Mouse (Mus musculus): ENCODE data around the gene F12. TPM values are rescaled to one million over a fixed set of nuclear protein-coding genes. Genes with fewer than 3 reads are reported as not detected.

The F12 gene
- polyA plus RNA-seq (2012) = 0.09 and 0.25 TPM in 2 replicates

DNA sequence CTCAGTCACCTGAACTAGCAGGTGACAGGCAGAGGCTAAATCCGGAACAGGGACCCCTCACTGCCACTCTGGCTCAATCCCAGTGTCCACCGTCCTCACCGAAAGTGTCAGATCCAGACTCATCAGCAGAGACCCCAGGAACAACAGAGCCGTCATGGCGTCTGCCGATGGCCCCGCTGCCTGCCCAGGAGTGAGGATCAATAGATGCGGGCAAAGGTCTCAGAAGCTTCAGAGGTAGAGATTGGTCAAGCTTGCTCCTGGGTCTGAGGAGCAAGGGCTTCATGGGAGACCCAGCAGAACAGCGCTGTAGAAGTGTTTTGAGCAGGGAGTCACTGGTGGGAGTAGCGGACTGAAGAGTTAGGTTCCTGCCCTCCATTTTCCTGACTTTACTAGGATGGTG, at the start of gene F12:
Gene F12, minus strand, starts transcription at position 181 of the 400 bp plus-strand sequence.
- no peaks in the 10 kb centered on the region; the same call in 1 of the 2 replicates for H3K36me3 ChIP-seq (ENCODE audit: control insufficient read depth)
- H3K4me1 ChIP-seq (ENCODE audit: control insufficient read depth) = no peaks in the 10 kb centered on the region
- no peaks in the 10 kb centered on the region for H3K9me3 ChIP-seq (ENCODE audit: control insufficient read depth, low read length)
- peaks cover 16% of the 10 kb centered on the region for H3K27me3 ChIP-seq (ENCODE audit: control insufficient read depth)
- no peak for TF ChIP-seq GATA1 (IDR thresholded peaks at IDR 0.05; ENCODE audit: low read length)
- no peak for TF ChIP-seq TAL1 (IDR thresholded peaks at IDR 0.05; ENCODE audit: low read length)
- peak within 1 kb of the TSS; percentile 26 for H3K4me3 ChIP-seq (replicated peaks)

DNA sequence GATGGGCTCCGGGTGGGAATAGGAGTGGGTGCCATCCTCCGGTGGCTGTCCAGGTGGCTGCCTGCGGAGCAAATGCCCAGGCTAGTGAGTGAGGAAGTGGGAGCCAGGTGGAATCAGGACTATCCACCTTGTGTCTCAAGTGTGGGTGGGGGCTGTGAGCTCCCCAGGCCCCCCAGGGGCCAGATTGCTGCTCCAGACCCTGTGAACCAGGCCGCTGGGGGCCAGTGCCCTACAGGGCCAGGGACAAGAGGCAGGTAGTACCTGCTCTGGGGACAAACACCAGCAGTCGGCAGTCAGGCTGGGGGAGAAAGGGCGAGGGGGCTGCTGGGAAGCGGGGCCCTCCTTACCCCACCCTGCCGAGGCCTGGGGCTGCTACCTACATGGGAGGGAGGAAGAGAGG, 49.7 kb upstream of the F12 start:
- TF ChIP-seq TAL1 (IDR thresholded peaks at IDR 0.05; ENCODE audit: low read length) = no peak
- peaks cover 55% of the 10 kb centered on the region for H3K27me3 ChIP-seq (ENCODE audit: control insufficient read depth)
- peaks cover 18% of the 10 kb centered on the region for H3K4me1 ChIP-seq (ENCODE audit: control insufficient read depth)
- peaks cover 10% of the 10 kb centered on the region; the same call in 1 of the 2 replicates for H3K9me3 ChIP-seq (ENCODE audit: control insufficient read depth, low read length)
- no peaks in the 10 kb centered on the region; the same call in 1 of the 2 replicates for H3K36me3 ChIP-seq (ENCODE audit: control insufficient read depth)
- no peak overlapping the region for H3K4me3 ChIP-seq (replicated peaks)

DNA sequence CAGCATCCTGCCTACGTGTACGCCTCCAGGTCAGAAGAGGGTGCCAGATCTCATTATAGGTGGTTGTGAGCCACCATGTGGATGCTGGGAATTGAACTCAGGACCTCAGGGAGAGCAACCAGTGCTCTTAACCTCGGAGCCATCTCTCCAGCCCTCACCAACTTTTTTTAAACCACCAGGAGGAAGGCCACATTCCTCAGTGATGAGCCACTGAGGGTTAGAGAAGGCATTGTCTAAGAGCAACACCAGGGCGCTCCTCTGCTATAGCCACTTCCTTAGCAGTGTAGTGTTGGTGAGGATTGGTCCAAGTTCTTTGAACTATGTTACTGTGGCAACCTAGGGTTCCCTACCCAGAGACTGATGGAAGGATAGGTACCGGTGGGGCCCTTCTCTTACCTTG, 49.2 kb upstream of the F12 start:
- no peaks in the 10 kb centered on the region; the same call in 1 of the 2 replicates for H3K36me3 ChIP-seq (ENCODE audit: control insufficient read depth)
- H3K9me3 ChIP-seq (ENCODE audit: control insufficient read depth, low read length) = peaks cover 10% of the 10 kb centered on the region; the same call in 1 of the 2 replicates
- no peak for TF ChIP-seq GATA1 (IDR thresholded peaks at IDR 0.05; ENCODE audit: low read length)
- TF ChIP-seq TAL1 (IDR thresholded peaks at IDR 0.05; ENCODE audit: low read length) = no peak
- peaks cover 22% of the 10 kb centered on the region for H3K4me1 ChIP-seq (ENCODE audit: control insufficient read depth)
- H3K27me3 ChIP-seq (ENCODE audit: control insufficient read depth) = peaks cover 60% of the 10 kb centered on the region
- H3K4me3 ChIP-seq (replicated peaks) = no peak overlapping the region

DNA sequence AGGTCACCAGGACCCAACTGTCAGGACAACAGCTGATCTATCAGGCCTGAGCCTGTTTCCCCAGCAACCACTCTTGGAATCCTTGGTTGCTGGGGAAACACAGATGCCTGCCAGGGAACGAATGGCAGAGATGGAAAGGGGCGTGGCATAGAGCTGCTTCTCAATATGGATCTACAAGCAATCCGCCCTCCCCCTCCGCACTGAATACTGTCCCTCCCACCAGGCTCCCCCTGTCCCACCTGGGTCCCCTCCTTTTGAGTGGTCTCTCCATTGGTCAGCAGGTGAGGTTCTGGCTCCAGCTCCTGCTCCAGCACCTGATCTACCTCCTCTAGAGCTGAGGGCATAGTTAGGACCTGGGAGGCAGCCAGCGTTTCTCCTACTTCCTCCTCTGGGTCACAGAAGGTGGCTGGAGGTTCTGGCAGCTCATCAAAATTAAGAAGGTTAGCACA, 48.1 kb upstream of the F12 start:
- no peak for TF ChIP-seq GATA1 (IDR thresholded peaks at IDR 0.05; ENCODE audit: low read length)
- no peak for TF ChIP-seq TAL1 (IDR thresholded peaks at IDR 0.05; ENCODE audit: low read length)
- peaks cover 72% of the 10 kb centered on the region for H3K27me3 ChIP-seq (ENCODE audit: control insufficient read depth)
- peaks cover 10% of the 10 kb centered on the region; the same call in 1 of the 2 replicates for H3K9me3 ChIP-seq (ENCODE audit: control insufficient read depth, low read length)
- no peaks in the 10 kb centered on the region; the same call in 1 of the 2 replicates for H3K36me3 ChIP-seq (ENCODE audit: control insufficient read depth)
- H3K4me1 ChIP-seq (ENCODE audit: control insufficient read depth) = peaks cover 22% of the 10 kb centered on the region
- H3K4me3 ChIP-seq (replicated peaks) = no peak overlapping the region

DNA sequence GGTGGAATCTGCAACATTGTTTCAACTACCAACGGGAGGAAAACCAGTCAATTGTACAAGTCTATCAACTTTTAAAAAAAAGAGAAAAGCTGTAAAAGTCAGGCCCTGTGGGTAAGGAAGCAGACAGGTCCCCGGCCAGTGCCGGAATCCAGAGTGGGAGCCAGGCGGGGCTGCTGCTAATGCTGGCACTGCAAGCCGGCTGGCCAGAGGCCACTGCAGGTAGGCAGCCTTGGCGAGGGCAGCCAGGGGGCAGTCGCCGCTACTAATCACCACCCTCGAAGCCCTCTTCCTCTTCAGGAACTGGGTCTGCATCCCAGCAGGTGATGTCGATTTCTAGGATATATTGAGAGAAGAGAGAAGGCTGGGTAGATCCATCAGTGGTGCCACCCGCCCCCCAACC, 47.4 kb upstream of the F12 start:
- H3K27me3 ChIP-seq (ENCODE audit: control insufficient read depth) = peaks cover 77% of the 10 kb centered on the region
- peaks cover 10% of the 10 kb centered on the region; the same call in 1 of the 2 replicates for H3K9me3 ChIP-seq (ENCODE audit: control insufficient read depth, low read length)
- no peak for TF ChIP-seq GATA1 (IDR thresholded peaks at IDR 0.05; ENCODE audit: low read length)
- H3K4me1 ChIP-seq (ENCODE audit: control insufficient read depth) = peaks cover 22% of the 10 kb centered on the region
- H3K4me3 ChIP-seq (replicated peaks) = no peak overlapping the region
- H3K36me3 ChIP-seq (ENCODE audit: control insufficient read depth) = no peaks in the 10 kb centered on the region; the same call in 1 of the 2 replicates

DNA sequence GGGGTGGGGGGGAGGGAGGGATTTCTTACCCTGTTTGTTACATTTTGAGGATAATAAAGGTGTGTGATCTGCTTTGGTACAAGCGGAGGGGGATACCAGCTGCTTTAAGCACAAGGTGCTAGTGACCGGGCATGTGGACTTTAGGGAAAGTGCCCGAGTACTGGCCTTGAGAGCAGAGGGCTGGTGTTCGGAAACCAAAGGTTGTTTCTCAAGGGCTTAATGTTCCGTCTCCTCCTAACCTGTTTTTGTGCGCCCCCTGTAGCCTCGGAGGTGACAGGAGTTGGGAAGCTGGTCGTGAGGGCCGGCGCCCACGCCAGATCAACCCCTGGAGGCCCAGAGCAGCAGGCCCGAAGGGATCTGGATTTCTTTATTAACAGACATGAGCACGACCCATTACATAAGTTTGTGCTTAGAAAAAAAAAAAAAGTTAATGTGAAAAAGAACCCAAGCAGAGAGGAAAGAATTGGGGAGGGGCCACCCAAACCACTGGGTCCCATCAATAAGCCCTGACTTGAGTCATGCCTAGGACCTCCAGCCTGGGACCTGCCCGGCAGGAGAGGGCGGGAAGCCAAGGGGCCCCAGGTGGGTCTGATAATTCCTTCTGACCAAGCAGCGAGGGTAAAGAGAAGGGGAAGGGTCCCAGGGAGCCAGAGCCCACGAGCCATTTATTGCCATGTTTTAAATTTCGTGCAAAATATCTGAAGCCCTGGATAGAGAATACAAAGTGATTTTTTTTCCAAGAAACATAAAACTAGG, 46.7 kb upstream of the F12 start:
- TF ChIP-seq GATA1 (IDR thresholded peaks at IDR 0.05; ENCODE audit: low read length) = no peak
- TF ChIP-seq TAL1 (IDR thresholded peaks at IDR 0.05; ENCODE audit: low read length) = no peak
- H3K4me1 ChIP-seq (ENCODE audit: control insufficient read depth) = peaks cover 22% of the 10 kb centered on the region
- peaks cover 10% of the 10 kb centered on the region; the same call in 1 of the 2 replicates for H3K9me3 ChIP-seq (ENCODE audit: control insufficient read depth, low read length)
- H3K36me3 ChIP-seq (ENCODE audit: control insufficient read depth) = no peaks in the 10 kb centered on the region; the same call in 1 of the 2 replicates
- no peak overlapping the region for H3K4me3 ChIP-seq (replicated peaks)
- peaks cover 81% of the 10 kb centered on the region for H3K27me3 ChIP-seq (ENCODE audit: control insufficient read depth)

DNA sequence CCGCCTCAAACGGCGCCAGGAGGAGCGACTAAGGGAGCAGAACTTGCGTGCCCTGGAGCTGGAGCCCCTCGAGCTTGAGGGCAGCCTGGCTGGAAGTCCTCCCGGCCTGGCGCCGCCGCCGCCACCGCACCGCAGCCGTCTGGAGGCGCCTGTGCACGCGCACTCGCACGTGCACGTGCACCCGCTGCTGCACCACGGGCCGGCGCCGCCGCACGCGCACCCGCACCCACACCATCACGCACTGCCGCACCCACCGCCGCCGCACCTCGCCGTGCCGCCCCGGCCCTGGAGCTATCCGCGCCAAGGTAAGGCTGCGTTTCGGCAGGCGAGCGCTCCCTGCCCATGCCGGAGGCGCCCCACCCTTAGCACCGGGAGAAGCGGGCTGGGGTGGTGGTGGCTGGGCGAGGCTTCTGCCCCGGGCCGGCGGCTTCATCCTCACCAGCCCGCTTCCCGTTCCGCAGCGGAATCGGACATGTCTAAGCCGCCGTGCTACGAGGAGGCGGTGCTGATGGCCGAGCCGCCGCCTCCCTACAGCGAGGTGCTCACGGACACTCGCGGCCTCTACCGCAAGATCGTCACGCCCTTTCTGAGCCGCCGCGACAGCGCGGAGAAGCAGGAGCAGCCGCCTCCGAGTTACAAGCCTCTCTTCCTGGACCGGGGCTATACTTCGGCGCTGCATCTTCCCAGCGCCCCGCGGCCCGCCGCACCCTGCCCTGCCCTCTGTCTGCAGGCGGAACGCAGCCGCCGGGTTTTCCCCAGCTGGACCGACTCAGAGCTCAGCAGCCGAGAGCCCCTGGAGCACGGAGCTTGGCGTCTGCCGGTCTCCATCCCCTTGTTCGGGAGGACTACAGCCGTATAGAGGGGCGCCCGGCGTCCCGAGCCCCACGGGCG, 45.8 kb upstream of the F12 start:
- TF ChIP-seq TAL1 (IDR thresholded peaks at IDR 0.05; ENCODE audit: low read length) = no peak
- no peak for TF ChIP-seq GATA1 (IDR thresholded peaks at IDR 0.05; ENCODE audit: low read length)
- Histone ChIP-seq H3K9me3 (ENCODE audit: control insufficient read depth, low read length) (peaks cover 10% of the 10 kb centered on the region; the same call in 1 of the 2 replicates), H3K27me3 (ENCODE audit: control insufficient read depth) (peaks cover 90% of the 10 kb centered on the region), H3K4me1 (ENCODE audit: control insufficient read depth) (peaks cover 21% of the 10 kb centered on the region), H3K4me3 (replicated peaks) (peak overlapping the region; percentile 57), H3K36me3 (ENCODE audit: control insufficient read depth) (no peaks in the 10 kb centered on the region; the same call in 1 of the 2 replicates)

DNA sequence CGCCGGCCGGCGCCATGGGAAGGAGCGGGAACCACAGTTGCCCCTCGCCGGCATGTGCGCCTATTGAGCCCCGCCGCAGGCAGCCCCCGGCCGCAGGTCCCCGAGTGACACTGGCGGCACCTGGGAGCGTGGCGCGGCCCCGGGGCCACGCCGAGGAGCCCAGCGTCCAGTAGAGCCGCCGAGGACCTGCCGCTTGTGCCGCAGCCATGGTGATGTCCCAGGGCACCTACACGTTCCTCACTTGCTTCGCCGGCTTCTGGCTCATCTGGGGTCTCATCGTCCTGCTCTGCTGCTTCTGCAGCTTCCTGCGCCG, 45.2 kb upstream of the F12 start:
- no peak for TF ChIP-seq TAL1 (IDR thresholded peaks at IDR 0.05; ENCODE audit: low read length)
- TF ChIP-seq GATA1 (IDR thresholded peaks at IDR 0.05; ENCODE audit: low read length) = no peak
- H3K9me3 ChIP-seq (ENCODE audit: control insufficient read depth, low read length) = peaks cover 10% of the 10 kb centered on the region; the same call in 1 of the 2 replicates
- H3K4me1 ChIP-seq (ENCODE audit: control insufficient read depth) = peaks cover 19% of the 10 kb centered on the region
- H3K4me3 ChIP-seq (replicated peaks) = peak overlapping the region; percentile 57
- H3K36me3 ChIP-seq (ENCODE audit: control insufficient read depth) = no peaks in the 10 kb centered on the region; the same call in 1 of the 2 replicates
- H3K27me3 ChIP-seq (ENCODE audit: control insufficient read depth) = peaks cover 96% of the 10 kb centered on the region
